Mouse (Mus musculus) spleen, postnatal 36 days (tissue): Measurements from ENCODE around the gene Gm9817.

ENCODE experiments used
- DNase-seq, 2 experiments: peaks; one replicate each; pipeline ENCODE4 v3.0.0; 2022; ENCODE audit warnings: low spot score in 2 of 2, mixed read lengths in 1 of 2

The Gm9817 gene

GRCm38 (mm10) chr13:45089846-45090245 is 11.4 kb downstream of the Gm9817 start:
- no peak for DNase-seq

GRCm38 (mm10) chr13:45092816-45093215 is 14.3 kb downstream of the Gm9817 start:
- DNase-seq = no peak

- no peak for DNase-seq
These were observed 16.5 kb downstream of the Gm9817 start for GRCm38 (mm10) chr13:45095028-45095427.

GRCm38 (mm10) chr13:45099582-45100229 is 21.2 kb downstream of the Gm9817 start:
- no peak for DNase-seq

GRCm38 (mm10) chr13:45106480-45106879 is 28.0 kb downstream of the Gm9817 start:
- DNase-seq = no peak

- DNase-seq = peak; percentile 66 to 72
These were observed 30.4 kb downstream of the Gm9817 start for GRCm38 (mm10) chr13:45108851-45109390.

GRCm38 (mm10) chr13:45118375-45118774 is 39.9 kb downstream of the Gm9817 start:
- DNase-seq = no peak

GRCm38 (mm10) chr13:45118822-45119221 is 40.3 kb downstream of the Gm9817 start:
- DNase-seq = no peak
